Mouse (Mus musculus): Measurements from ENCODE around the gene Prkd3. TPM values are rescaled to one million over a fixed set of nuclear protein-coding genes. Genes with fewer than 3 reads are reported as not detected.

The Prkd3 gene
- 10 to 100 TPM; 13.2 to 14.5 (median 13.8) TPM for total RNA-seq (2022)

DNA sequence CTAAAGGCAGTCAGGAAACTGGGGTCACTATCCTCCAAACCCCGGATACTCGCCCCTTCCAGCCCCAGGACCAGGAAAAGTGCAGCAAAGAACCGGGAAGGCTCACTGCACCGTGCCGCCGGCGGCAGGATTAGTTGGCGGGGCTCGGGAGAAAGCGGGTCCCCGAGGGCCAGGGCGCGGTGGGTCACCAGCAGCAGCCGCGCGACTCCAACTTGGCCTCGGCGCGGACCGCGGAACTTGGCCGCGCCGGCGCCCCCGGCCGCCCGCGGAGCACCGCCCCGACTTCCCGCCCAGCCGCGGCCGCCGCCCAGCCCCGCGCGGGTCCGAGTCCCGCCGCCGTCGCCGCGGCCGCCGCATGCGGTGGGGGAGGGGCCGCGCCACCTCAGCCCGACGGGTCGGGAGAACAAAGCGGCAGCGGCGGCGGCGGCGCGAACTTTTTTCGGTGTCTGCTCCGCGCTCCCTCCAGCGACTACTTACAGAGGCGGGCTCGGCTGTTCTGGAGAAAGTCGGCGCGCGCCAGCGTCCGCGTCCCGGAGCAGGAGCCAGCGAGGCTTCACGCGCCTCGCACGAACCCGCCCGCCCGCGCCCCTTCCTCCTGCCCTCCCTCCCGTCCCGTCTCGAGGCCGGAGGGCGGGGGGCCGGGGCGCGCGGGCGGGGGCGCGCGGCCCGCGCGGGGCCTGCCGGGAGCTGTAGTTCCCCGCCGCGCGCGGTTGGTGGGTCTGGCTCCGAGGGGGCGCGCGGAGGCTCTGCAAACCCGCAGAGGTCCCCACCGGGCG is at the start of gene Prkd3:
Prkd3 (minus strand) TSS at position 609 of the 776 bp plus-strand sequence.
- peak; percentile 16 to 23 for DNase-seq (ENCODE audit: low spot score in 2 of 2)

DNA sequence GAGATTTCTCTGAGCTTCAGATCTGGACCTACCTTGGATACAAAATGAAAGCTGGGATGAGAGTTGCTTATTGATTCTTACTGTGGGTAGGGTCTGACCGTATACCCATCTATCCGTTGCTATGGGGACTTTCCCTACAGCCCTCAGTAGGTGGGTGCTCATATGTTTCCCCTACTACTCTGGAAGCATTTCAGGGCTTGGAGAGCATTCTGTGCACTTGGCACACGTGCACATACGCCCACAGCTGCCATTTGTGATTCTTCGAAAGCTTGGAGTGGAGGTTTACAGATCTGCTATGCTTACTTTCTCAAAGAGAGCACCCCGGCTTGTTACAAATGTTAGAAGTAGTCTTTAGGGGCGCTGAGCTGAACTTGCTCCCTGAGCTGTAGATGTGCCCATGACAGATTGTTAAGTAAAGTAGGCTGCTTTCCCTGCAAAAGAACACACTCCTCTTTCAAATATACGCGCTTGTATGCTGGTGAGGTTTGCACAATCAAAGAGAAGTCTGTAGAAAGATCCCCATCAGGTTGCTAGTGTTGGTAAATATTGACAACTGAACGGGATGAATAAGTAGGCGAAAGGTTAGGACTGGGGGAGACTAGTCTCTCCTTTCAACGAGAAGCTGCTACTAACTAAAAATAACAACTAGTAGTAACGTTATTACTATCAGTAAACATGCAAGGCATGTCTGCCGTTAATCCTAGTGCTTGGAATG is 49.3 kb upstream of the Prkd3 start:
- DNase-seq (ENCODE audit: low spot score in 2 of 2), result peak in 1 of 2 experiments; percentile 30

DNA sequence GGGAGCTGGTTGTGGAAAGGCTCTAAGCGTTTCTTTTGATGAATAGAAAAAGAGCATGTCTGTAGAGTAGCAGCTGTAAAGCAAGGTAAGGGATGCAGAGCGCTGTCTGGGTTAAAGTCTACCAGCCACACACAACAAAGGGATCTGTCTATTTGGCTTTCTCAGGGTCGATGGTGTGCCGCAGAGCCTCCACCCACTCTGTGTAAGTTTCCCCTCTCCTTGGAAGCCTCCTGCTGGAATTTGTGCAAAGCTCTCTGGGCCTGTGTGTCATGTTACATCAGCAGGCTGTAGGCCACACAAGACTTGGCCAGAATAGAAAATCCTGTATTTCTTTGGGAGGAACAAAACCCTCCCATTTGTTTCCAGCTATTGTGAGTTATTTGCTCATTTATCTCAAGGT is 48.4 kb upstream of the Prkd3 start:
- DNase-seq (ENCODE audit: low spot score in 2 of 2), result no peak

- no peak for DNase-seq (ENCODE audit: low spot score in 2 of 2)
These were observed 48.0 kb upstream of the Prkd3 start for GRCm38 (mm10) chr17:79068581-79068980.

GRCm38 (mm10) chr17:79064250-79064649 is 43.6 kb upstream of the Prkd3 start:
- DNase-seq (ENCODE audit: low spot score in 2 of 2), result no peak

DNA sequence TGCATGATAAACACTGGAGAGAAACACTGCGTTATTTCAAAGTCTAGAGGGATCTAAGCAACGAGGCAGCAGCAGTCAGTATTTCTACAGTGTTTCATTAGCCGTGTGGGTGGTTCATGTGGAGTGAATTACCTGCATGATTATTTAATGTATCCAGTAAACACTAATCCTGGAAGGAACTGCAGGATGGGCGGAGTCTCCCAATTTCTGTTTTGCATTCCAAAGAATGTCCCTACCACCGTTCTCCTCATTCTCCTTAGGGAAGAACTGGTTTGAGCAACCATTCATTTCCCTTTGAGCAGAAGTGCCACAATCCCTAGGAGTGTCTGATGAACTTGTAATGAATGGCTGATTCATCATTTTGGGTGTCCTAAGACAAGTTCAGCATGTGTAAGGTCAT is 39.6 kb upstream of the Prkd3 start:
- no peak for DNase-seq (ENCODE audit: low spot score in 2 of 2)

DNA sequence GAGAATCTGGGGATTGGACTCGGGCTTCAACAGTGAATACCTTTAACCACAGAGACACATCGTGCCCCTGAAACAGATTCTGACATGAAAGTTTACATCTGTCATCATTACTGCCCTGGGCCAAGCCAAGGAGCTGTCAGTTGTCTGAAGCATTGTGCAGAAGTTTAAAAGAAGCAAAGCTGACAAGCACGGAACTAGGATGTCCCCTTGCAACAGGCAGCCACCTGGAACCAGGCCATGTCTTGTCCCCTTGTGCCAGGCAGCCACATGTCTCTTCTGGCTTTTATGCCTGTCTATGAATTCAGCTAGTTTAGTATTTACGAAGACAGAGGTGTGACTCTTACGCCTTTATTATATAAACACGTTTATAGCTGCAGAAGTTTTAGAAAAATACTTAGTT is 37.7 kb upstream of the Prkd3 start:
- no peak for DNase-seq (ENCODE audit: low spot score in 2 of 2)

GRCm38 (mm10) chr17:79052088-79052812 is 31.6 kb upstream of the Prkd3 start:
- peak; percentile 53 to 63 for DNase-seq (ENCODE audit: low spot score in 2 of 2)

GRCm38 (mm10) chr17:79051606-79052005 is 31.0 kb upstream of the Prkd3 start, which contains the start of gene Qpct:
TSS of gene Qpct (plus strand) at chr17:79051906.
- no peak for DNase-seq (ENCODE audit: low spot score in 2 of 2)

GRCm38 (mm10) chr17:79043705-79044104 is 23.1 kb upstream of the Prkd3 start:
- no peak for DNase-seq (ENCODE audit: low spot score in 2 of 2)

DNA sequence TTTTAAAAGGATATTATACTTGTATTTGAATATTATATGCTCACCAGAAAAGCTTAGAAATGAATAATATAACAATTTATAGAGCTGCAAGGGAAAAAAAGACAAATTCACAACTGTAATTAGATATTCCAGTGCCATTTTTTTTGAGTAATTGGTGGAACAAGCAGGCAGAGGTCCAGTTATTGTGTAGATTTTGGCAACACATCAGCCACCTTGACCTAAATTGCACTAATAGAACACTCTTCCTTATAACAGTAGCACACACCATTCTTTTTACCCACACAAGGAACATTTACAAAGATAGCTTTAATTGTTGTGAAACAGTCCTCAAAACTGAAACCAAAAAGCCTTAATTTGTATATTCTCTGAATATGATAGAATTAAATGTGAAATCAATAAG is 19.0 kb upstream of the Prkd3 start:
- DNase-seq (ENCODE audit: low spot score in 2 of 2), result no peak

DNA sequence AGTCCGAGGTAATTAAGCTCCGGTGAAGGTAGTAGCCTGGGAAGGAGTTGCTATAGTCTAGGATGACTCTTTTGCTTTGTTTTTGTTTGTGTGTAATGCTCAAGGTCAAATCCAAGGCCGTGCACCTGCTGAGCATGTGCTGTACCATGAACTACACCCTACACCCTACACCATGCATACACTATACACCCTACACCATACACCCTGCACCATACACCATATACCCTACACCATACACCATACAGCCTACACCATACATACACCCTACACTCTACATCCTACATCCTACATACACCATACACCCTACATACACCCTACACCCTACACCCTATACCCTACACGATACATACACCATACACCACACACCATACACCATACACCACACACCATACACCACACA is 12.2 kb upstream of the Prkd3 start:
- DNase-seq (ENCODE audit: low spot score in 2 of 2), result no peak

- no peak for DNase-seq (ENCODE audit: low spot score in 2 of 2)
These were observed 11.0 kb upstream of the Prkd3 start for GRCm38 (mm10) chr17:79031569-79031968.

GRCm38 (mm10) chr17:79029226-79029625 is 8.6 kb upstream of the Prkd3 start:
- no peak for DNase-seq (ENCODE audit: low spot score in 2 of 2)

DNA sequence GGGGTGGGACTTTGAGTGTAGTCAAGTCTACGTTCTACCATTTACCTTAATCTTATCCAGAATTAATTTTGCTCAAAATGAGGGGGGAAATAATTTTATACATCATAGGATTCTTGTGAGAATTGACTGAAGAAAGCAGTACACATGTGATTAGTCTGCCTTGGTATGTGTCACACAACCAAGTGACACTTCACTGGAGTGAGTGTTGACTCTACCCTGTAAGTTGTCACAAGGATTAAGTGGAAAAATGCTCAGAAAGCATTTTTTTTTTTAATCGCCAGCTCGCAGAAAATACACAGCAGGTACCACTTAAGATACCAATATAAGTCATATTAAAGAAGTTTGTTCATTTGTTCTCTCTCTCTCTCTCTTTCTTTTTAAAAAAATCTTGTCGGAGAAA is 3.9 kb upstream of the Prkd3 start:
- no peak for DNase-seq (ENCODE audit: low spot score in 2 of 2)

GRCm38 (mm10) chr17:79022746-79023145 is 2.1 kb upstream of the Prkd3 start:
- DNase-seq (ENCODE audit: low spot score in 2 of 2), result no peak

GRCm38 (mm10) chr17:79020984-79021335 is 344 bp upstream of the Prkd3 start:
- no peak for DNase-seq (ENCODE audit: low spot score in 2 of 2)

- DNase-seq (ENCODE audit: low spot score in 2 of 2), result no peak
These were observed 849 bp downstream of the Prkd3 start for GRCm38 (mm10) chr17:79019726-79020207.

GRCm38 (mm10) chr17:79018422-79018821 is 2.2 kb downstream of the Prkd3 start:
- DNase-seq (ENCODE audit: low spot score in 2 of 2), result no peak

GRCm38 (mm10) chr17:79015831-79016230 is 4.8 kb downstream of the Prkd3 start:
- no peak for DNase-seq (ENCODE audit: low spot score in 2 of 2)

DNA sequence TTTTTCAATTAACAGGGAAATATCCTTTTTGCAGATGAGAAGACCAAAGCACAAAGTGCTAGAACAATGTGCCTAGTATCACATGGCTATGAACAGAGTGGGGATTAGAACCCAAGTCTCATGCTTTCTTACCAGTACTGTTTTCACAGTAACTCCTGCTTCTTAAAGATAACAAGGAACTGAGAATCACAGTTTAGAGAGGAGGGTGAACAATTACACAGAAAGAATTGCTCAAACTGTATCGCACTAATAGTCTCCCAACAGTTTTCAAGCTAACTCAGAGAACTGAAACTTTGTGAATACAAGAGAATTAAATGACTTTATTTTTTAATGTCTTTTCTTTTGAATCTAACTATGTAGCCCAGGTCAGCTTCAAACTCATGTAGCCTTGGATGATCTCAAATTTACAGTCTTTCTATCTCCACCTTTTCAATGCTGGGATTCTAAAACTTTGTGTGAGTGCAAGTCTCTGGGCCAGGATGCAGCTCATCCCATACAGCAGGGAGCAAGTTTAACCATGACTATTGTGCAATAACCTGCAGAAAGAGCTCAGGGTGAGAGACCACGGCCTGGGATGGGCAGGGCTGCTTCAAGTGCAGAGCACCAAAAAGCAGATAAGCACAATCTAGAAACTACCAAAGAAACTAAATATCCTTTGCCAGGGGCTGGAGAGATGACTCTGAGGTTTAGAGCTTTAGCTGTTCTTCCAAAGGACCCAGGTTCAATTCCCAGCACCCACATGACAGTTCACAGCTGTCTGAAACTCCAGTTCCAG is 5.5 kb downstream of the Prkd3 start:
- no peak for DNase-seq (ENCODE audit: low spot score in 2 of 2)

All from left cerebral cortex, adult 8-10 months (tissue).